ENCODE assay signal across 8 mouse cellular contexts in genomic region chr8:87940646-87941045, GRCm38 (mm10). TPM values are rescaled to one million over a fixed set of nuclear protein-coding genes. Genes with fewer than 3 reads are reported as not detected.
A peak's percentile ranks its signal among the peaks of the same experiment; 100 is the strongest.
DNase-seq lines count a peak whose midpoint lies in the region.

No protein-coding gene starts in this region.

- DNase-seq in adrenal gland, postnatal 14 days, result peak; percentile 58
- no peak for DNase-seq in adrenal gland, postnatal 25 days
- DNase-seq in kidney, adult 9 months, result peak; percentile 28
- DNase-seq in kidney, adult 8-10 months, result no peak
- peak; percentile 65 for DNase-seq in cerebellum, adult 9-10 months
- peak; percentile 34 to 71 for DNase-seq in kidney, postnatal 36 days
- no peak for DNase-seq in spleen, postnatal 14 days (ENCODE audit: low spot score in 2 of 2)
- DNase-seq in heart, postnatal 25 days (ENCODE audit: low spot score), result no peak

- intact Hi-C loops in heart, postnatal 25 days (cut with DNase I), result no loop called here

RNA-seq across cellular contexts. Expression of gene Zfp423, which starts 18.7 kb away (rescaled TPM):
- total RNA-seq in adrenal gland, postnatal 14 days (2021), result 18.7 and 22.0 TPM in 2 replicates
- 14.5 and 17.5 TPM in 2 replicates for total RNA-seq in adrenal gland, postnatal 25 days (2021)
- total RNA-seq in heart, postnatal 25 days (2021), result 1 to 10 TPM; 6.1 to 6.7 TPM

Comparison
In these comparisons a context has a peak if more than half of its experiments do, and no peak if none do; other contexts are left out.
1. DNase-seq: peak in adrenal gland, postnatal 14 days (single experiment), kidney, adult 9 months (single experiment), cerebellum, adult 9-10 months (single experiment) and kidney, postnatal 36 days (2 of 2); none in adrenal gland, postnatal 25 days (single experiment), kidney, adult 8-10 months (0 of 2), spleen, postnatal 14 days (0 of 2) and heart, postnatal 25 days (single experiment).